19 mouse cellular contexts compared by ENCODE assay signal in genomic region chr5:5533656-5534420, GRCm38 (mm10). TPM values are rescaled to one million over a fixed set of nuclear protein-coding genes. Genes with fewer than 3 reads are reported as not detected.
DNase-seq lines count a peak whose midpoint lies in the region; ATAC-seq lines count a peak whose summit lies in the region.
"Had no signal": no experiment of that assay in that cellular context is flagged by ENCODE, and none has a peak within 500 bp of the region (broad histone marks: within the 10 kb centered on the region; RNA-seq: fewer than 3 reads in every experiment).

No protein-coding gene starts in this region.

- H3K36me3 ChIP-seq in kidney, embryonic 14.5 days (ENCODE audit: control insufficient read depth, insufficient read depth, low read length) = peaks cover 7% of the 10 kb centered on the region

- no peaks in the 10 kb centered on the region for H3K27me3 ChIP-seq in kidney, embryonic 14.5 days (ENCODE audit: control insufficient read depth, insufficient read depth, low read length)
- H3K27me3 ChIP-seq: forebrain, embryonic 13.5 days; hindbrain, embryonic 15.5 days; neural tube, embryonic 15.5 days had no signal

- no peak overlapping the region for H3K4me3 ChIP-seq in kidney, embryonic 14.5 days (ENCODE audit: low read length)
- H3K4me3 ChIP-seq: forebrain, embryonic 13.5 days; hindbrain, embryonic 15.5 days; layer of hippocampus, adult 2 months; limb, embryonic 10.5 days; myocyte; neural tube, embryonic 15.5 days had no signal

- WGBS in kidney, embryonic 14.5 days = 85% methylated on average over 3 of the region's 3 CpGs

- no peaks in the 10 kb centered on the region for H3K9me3 ChIP-seq in kidney, embryonic 14.5 days (ENCODE audit: control insufficient read depth, low read length)
- H3K9me3 ChIP-seq: forebrain, embryonic 13.5 days; hindbrain, embryonic 15.5 days; limb, embryonic 10.5 days; neural tube, embryonic 15.5 days had no signal

- no peak overlapping the region for H3K27ac ChIP-seq in kidney, embryonic 14.5 days (ENCODE audit: low read depth, low read length)
- H3K27ac ChIP-seq: forebrain, embryonic 13.5 days; hindbrain, embryonic 15.5 days; layer of hippocampus, adult 2 months; limb, embryonic 10.5 days; neural tube, embryonic 15.5 days had no signal

- H3K9ac ChIP-seq in kidney, embryonic 14.5 days (ENCODE audit: low read depth, low read length) = no peak overlapping the region
- H3K9ac ChIP-seq: forebrain, embryonic 13.5 days; hindbrain, embryonic 15.5 days; lung, embryonic 14.5 days; neural tube, embryonic 15.5 days had no signal

- no peaks in the 10 kb centered on the region for H3K4me1 ChIP-seq in kidney, embryonic 14.5 days (ENCODE audit: control insufficient read depth, insufficient read depth, low read length)
- H3K4me1 ChIP-seq: forebrain, embryonic 13.5 days; hindbrain, embryonic 15.5 days; limb, embryonic 10.5 days; neural tube, embryonic 15.5 days had no signal

- peak; percentile 74 for DNase-seq in kidney, adult 11 months
- peak; percentile 10 to 52 for DNase-seq in kidney, postnatal 4 days
- peak; percentile 72 for DNase-seq in yolk sac, embryonic 10.5 days (ENCODE audit: low spot score)
- no peak for DNase-seq in frontal cortex, postnatal 14 days (ENCODE audit: low spot score in 2 of 2)
- DNase-seq in ovary, postnatal 14 days (ENCODE audit: low spot score) = no peak
- no peak for DNase-seq in left cerebral cortex, adult 9 months (ENCODE audit: low spot score in 2 of 2)
- DNase-seq: cerebellum, postnatal 10 days; lung, embryonic 14.5 days; midbrain, embryonic 14.5 days; thymus, adult 18-20 months had no signal

- ATAC-seq in kidney, embryonic 14.5 days (ENCODE audit: low FRiP score, low TSS enrichment) = peak; percentile 73; the same call in 1 of the 2 replicates
- ATAC-seq: forebrain, embryonic 13.5 days had no signal

- no peak overlapping the region for H3K4me2 ChIP-seq in kidney, embryonic 14.5 days (replicated peaks; ENCODE audit: low read depth, low read length)
- H3K4me2 ChIP-seq: forebrain, embryonic 13.5 days; heart, embryonic 11.5 days; hindbrain, embryonic 15.5 days; lung, embryonic 14.5 days; neural tube, embryonic 15.5 days had no signal

RNA-seq across cellular contexts. Expression of gene Cldn12, which starts 19.1 kb away (rescaled TPM):
- 15.2 and 32.7 TPM in 2 replicates for polyA plus RNA-seq in kidney, embryonic 14.5 days (2014; fragmentation: Nextera tagmentation; extraction: Ambion mirVana)

RNA-seq across cellular contexts. Expression of gene Gtpbp10, which starts 25.5 kb away (rescaled TPM):
- polyA plus RNA-seq in kidney, embryonic 14.5 days (2014; fragmentation: Nextera tagmentation; extraction: Ambion mirVana) = 35.5 and 39.7 TPM in 2 replicates

RNA-seq across cellular contexts. Expression of gene Gm8773, which starts 39.8 kb away (rescaled TPM):
- 0.36 and 0.39 TPM in 2 replicates for polyA plus RNA-seq in kidney, embryonic 14.5 days (2014; fragmentation: Nextera tagmentation; extraction: Ambion mirVana)
- polyA plus RNA-seq: small intestine, adult 2 months had no signal

RNA-seq across cellular contexts. Expression of gene 1700015F17Rik, which starts 54.9 kb away (rescaled TPM):
- not detected in 2 replicates for polyA plus RNA-seq in kidney, embryonic 14.5 days (2014; fragmentation: Nextera tagmentation; extraction: Ambion mirVana)
- polyA plus RNA-seq: forebrain, embryonic 13.5 days; heart, embryonic 11.5 days; hindbrain, embryonic 15.5 days; limb, embryonic 10.5 days; lung, embryonic 14.5 days; midbrain, embryonic 14.5 days; myocyte; neural tube, embryonic 15.5 days; small intestine, adult 2 months had no signal

Comparison
In these comparisons a context has a peak if more than half of its experiments do, and no peak if none do; other contexts are left out.
1. DNase-seq: peak in kidney, adult 11 months (single experiment), kidney, postnatal 4 days (2 of 2) and yolk sac, embryonic 10.5 days (single experiment); none in frontal cortex, postnatal 14 days (0 of 2), ovary, postnatal 14 days (single experiment) and left cerebral cortex, adult 9 months (0 of 2).